Mouse (Mus musculus): ENCODE data around the gene Nubpl.

DNA sequence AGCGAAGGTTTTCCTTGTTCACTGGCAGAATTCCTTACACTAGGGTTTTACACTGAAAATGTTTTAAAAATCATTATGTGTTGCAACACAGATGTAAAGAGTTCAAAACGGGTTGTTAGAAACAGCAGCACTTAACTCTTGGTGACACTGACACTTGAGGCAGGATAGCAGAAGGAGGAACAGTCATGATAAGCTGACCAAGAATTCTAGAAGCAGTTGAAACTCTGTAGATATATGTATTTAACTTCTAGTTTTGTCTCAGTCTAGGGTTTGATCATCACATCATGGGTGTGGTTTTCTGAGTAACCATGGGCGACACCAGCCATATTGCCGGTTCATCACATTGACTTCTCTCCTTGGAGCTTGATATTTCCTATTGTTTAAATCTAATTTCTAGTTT, 127.4 kb downstream of the Nubpl start:
- no peak for TF ChIP-seq CTCF (IDR thresholded peaks at IDR 0.05; ENCODE audit: low read depth, low read length)
- no peak for TF ChIP-seq POLR2A (IDR thresholded peaks at IDR 0.05; ENCODE audit: insufficient read depth, low read length)
- no peak for TF ChIP-seq EP300 (IDR thresholded peaks at IDR 0.05; ENCODE audit: insufficient read depth, low read depth, low read length)

All from ES-Bruce4 (cell line).